Mouse (Mus musculus): ENCODE results near the gene Pomgnt1.

Gene Pomgnt1

DNA sequence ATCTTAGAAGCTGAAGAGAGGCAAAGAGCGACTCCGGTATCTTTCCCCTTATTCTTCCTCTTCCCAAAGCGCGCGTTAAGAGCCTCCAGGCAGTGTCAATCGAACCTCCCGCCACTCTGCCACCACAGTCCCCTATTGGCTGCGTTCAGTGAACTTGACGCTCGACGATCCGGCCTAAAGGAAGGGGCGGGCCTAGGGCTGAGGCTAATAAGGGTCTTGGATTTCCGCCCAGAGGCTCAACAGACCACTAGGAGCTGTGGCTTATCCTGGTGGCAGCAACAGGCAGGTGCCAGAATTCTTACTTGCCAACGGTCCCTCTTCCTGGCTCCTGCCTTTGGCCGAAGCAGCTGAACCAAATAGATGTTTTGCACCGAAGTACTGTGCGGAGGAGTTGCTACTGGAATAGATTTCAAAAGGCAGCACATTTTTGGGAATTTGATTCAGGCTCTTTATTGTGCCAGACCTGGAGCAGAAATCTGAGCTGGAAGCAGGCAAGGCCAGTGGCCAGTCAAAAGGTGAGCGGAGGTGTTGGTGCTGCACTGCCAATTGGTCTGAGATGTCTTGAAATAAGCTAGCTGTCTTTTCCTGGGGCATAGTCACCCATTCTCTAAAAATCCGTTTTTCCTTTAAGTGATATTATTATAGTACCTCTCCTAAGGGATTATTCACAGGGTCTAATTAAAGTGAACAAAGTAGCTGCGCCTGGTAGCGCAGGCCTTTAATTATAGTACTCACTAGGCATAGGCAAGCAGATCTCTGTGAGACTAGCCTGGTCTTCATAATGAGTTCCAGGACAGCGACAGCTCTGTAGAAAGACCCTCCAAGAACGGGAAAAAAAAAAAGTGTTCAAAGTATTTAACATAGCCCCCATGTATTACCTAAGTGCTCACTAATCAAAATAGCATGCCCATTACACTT lies at the start of gene Pomgnt1, which contains the start of gene Rad54l:
TSS of gene Pomgnt1 (plus strand) at position 239 of the 918 bp plus-strand sequence.
TSS of gene Rad54l (minus strand) at position 89 of the 918 bp plus-strand sequence.
- DNase-seq: peak; percentile 81

DNA sequence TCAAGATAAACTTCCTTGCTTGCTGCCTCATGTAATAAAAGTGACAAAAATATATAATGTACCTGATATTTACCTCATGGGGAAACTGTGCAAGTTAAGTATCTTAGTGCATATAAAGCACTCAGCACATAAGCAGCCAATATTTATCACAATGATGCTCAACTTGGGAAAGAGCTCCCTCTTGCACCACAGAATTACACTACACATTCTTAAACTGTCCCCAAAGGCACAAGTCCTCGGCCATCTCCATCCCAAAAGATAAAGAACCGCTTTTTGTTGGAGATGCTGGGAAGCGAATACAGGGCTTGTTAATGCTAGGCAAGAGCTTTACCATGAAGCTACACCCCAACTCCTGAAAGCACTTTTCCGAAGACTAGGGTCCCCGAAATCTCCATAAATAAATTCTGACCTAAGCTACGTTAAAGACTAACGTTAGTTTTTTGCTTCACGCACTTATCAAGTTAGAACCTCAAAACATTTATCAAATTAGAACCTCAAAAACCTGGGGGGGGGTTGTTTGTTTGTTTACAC lies 49.4 kb upstream of the Pomgnt1 start:
- DNase-seq: peak; percentile 29

DNA sequence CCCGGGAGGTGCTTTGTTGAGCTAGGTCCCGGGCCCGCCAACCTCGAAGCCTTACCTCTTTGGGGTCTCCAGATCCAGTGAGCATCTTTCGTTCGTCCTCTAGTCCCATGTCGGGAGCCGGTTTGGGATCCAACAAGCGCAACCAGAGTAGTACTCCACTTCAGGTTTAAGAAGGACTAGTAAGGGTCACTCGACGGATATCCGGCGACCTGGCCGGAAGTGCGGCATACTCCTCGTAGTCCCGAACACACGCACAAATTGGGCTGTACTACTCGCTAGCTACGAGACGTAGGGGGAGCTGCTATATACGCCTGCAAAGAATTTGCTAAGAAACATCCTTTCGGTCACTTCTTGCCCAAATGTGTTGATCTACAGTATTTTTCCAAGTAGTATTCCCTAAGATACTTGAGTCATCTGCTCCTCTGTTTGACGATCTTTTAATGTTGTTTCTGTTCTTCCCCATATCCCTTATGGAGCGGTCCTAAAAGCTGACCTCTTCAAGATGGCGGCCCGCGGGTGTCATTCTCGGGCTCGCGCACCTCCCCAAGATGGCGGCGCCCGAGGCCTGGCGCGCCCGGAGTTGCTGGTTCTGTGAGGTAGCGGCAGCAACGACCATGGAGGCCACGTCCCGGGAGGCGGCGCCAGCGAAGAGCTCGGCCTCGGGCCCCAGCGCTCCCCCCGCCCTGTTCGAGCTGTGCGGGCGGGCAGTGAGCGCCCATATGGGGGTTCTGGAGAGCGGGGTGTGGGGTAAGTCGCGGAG lies 48.6 kb upstream of the Pomgnt1 start, which contains the start of the genes Uqcrh and Lrrc41:
TSS of gene Uqcrh (minus strand) at position 211 of the 760 bp plus-strand sequence.
TSS of gene Lrrc41 (plus strand) at position 409 of the 760 bp plus-strand sequence.
- peak; percentile 97 for DNase-seq

DNA sequence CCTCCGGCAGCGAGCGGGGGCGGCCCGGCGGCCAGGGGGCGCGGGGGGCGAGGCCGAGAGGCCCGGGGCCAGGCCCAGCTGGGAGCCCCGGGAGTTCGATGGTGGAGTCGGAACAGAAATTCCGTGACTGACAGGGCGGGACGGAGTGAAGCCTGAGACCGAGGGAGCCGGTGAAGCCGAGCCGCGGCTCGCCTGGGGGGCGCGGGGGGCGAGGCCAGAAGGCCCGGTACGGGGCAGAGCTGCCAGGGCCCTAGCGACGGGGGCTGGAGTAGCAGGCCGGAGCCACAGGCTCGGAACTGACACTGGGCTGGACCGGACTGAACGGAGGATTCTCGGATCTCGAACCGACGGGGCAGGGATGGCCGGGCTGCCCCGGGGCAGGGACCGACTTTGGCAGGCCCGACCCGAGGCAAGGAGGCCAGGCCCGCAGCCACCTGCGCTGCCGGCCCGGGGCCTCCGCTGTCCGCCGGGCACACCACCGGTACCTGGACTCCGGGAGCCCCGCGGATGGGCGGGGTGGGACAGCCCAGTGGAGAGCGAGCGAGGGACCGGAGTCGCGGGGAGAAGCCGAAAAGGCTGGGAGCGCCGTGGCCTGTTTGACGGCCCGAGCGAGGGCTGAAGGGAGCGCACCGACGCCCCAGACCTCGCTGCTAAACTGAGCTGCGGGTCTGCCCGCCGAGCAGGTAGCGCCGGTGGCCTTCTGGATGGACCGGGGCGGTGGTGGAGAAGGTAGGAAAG lies 47.8 kb upstream of the Pomgnt1 start:
- DNase-seq: peak; percentile 72

DNA sequence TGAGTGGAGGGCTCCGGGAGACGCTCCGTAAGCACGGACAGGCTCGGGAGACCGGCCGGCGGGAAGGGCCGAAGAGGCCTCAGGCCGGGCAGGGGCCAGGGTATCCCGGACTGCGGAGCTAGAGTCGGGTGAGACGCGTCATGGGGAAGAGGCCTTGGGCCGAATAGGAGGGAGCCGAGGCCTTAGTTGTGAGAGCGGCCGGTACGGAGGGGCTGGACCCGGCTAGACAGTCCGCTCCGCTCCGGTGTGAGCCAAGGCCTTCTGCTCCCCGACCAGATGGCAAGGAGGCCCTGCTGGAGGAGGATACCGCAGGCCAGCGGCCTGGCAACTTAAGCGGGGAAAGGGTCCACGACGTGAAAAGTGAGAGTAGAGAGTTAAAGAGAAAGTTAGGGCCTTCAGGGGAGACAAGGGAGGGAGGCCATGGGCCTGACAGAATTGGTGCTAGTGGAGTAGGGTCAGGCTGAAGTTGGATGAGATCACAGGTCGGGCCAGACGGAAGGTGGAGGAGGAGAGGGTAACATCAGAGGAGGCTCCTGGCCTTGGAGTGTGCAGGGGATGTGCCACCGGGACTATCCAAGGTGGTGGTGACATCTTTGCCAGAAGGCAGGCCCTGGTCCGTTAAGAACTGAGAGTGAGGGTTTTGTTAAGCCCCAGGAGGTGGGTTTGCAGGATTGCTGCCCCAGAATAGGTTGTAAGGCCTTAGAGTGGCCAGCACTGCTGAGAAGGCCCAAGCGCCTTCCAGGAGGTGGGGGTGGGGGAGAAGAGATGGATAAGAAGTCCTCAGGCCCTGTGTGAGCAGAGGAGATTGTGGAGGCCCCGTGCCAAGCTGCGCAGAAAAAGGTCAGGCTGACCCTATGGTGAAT lies 47.0 kb upstream of the Pomgnt1 start:
- peak; percentile 40 for DNase-seq

DNA sequence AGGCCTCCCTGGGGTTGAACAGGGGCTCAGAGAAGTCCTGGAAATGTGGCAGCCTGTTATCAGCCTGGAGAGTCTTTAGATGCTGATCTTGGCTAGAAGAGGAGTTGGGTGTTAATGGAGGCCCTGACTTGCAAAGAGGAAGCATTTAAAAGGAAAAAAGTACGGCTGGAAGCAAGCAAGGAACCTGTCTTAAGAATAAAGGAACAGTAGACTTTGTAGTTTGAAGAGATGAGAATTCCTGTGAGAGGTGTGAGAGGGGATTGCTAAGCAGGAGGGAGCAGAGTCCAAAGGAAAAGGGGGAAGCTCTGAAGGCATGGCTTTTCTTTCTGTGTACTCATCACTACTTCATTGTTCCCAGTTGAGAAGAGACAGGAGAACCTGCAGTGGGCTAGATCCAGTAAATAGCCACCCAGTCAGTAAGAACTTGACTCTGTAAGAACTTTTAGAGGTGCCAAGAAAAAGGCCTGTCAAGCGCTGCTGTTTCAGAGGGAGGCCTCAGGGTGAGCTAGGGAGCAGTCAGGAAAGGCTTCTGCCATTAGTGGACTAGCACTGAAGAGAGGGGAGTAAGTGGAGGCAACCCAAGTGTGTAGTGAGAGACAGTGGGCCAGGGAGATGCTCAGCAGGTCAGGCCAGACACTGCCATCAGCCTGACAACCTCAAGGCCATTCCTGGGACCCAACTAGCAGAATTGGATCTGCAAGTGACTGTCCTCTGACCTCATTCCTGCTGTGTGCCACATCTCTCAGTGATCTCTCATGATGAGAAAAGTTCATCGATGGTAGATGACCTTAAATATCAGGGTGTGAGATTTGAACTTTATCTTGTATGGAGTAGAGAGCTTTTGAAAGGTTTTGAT lies 46.2 kb upstream of the Pomgnt1 start:
- DNase-seq: peak; percentile 29

DNA sequence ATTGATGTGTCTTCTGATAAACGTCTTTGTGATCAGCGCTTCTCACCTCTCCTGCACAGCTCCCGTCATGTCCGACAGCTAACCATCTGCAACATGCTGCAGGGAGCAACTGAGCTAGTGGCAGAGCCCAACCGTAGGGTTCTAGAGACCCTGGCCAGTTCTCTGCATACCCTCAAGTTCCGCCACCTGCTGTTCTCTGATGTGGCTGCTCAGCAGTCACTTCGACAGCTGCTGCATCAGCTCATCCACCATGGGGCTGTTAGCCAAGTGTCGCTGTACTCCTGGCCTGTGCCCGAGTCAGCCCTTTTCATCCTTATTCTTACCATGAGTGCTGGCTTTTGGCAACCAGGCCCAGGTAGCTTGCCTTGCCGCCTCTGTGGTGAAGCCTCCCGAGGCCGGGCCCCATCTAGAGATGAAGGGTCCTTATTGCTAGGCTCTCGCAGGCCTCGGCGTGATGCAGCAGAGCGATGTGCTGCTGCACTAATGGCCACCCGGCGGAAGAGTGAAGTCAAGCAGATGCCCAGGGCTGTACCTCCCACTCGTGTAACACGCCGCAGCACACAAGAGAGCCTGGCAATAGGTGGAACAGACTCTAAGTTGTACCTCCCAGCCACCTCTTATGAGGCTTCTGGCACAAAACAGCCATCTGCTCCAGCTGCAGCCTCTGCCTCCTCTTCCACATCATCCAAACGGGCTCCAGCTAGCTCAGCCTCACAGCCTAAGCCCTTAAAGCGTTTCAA lies 35.0 kb upstream of the Pomgnt1 start:
- DNase-seq: no peak

DNA sequence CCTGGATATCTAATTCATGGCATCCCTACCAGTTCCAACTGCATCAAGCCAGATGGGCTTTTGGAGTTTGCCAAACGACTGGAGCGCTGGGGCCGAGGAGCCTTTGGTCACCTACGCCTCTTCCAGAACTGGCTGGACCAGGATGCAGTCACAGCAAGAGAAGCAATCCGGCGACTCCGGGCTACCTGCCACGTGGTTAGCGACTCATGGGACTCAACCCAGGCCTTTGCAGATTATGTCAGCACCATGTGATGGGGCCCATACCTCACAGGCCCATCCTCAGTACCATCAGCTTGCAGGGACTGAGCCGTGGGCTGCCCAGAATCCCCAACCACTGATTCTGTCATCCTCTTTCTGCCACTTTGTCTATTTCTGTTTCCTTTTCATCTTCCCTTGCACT lies 27.3 kb upstream of the Pomgnt1 start:
- no peak for DNase-seq

DNA sequence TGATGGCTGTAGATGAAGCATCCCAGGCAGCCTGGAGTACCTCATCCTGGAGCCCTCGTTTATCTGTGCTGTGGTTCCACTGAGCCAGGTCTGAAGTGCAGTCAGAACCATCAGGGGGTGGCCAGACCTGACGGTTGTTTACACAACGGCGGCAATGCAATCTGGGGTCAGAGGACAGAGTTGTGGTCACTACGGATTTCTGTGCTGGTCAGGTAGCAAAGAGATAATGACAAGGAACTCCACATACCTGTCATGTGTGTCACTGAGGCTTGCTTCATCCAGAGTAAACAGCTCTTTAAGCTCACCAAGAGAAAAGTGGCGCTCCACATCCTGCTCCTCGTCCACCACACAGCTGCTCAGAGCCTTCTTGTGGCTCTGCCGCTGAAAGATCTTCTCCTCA lies 26.4 kb upstream of the Pomgnt1 start:
- no peak for DNase-seq

DNA sequence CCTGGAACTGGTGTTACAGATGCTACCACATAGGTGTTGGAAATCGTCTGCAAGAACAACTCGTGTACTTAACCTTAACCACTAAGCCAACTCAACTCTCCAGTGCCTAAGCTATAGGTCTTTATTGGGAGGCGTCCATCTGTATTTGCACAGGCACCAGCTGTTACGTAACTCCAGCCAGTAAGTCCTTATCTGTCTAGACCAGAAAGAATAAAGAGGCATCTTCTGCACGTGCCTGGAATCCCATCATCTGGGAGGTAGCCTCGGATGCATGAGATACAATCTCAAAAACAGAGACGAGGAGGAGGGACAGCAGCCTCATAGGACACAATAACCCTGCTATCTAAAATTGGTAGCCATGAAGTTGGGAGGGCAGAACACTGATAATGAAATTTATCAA lies 22.7 kb upstream of the Pomgnt1 start:
- DNase-seq: no peak

DNA sequence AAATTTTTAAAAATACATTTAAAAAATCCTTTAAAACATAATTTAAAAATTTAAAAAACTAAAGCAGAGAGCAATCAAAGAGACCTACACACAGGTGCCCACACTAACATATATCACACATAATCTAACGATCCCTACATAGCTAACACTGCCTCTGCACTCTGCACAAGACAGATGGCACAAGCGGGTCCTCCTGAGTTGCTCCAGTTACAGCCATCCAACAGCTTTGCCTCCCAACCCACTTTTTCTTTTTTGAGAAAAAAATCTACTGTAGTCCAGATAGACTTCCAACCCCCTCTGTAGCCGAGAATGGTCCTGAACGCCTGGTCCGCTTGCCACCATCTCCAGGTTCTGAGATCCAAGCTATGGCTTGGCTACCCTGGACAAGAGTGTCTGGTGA lies 18.4 kb upstream of the Pomgnt1 start:
- no peak for DNase-seq

DNA sequence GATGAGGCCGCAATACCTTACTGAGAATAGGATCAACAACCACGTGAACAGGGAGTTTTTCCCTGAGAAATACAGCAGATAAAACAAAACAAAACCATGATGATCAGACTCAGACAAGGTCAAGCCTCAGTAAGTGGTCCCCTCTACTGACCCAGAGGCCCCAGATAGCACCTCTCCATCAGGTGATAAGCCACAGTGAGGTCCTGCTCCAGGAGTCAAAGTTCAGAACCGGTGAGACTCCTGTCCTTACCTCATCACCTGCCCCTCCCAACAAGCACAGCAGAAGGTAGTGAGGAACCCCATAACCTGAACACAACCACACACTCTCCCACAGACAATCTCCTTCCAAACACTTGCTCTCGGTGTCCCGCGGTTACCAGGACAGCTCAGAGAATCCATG lies 12.9 kb upstream of the Pomgnt1 start:
- DNase-seq: no peak

DNA sequence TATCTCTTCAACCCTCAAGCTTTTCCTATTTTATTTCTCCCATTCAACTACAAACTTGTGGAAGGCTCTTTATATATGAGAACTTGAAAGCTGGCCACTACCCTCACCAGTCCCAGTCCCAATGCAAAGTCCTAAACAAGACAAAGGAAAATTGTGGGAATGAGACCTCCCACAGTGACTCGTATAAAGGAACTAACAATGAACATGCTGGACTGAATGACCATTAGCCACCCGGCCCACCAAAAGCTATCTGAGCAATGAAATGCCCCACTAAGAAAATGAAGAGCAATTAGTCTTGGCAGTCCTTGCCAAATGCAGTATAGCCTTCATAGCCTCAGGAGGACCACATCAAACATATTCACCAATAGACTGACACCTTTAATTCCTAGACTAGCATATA lies 12.2 kb upstream of the Pomgnt1 start:
- no peak for DNase-seq

DNA sequence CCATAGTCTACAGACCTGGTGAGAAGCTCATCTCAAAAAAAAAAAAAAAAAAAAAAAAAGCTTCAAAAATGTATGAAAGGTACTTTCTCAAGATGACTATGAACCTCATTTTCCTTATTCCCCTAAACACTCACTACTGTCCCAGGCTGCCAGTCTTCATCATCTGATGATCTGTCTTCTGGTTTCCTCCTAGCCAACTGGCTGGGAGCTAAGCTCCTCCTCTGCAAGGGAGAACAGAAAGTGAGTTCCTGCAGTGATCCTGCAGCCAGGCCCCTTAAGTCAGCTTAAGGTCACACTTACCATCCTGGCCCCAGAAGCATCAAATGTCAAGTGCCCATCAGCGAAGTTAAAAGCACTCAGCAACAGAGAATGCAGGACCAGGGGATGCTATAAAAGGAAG lies 878 bp upstream of the Pomgnt1 start:
- DNase-seq: no peak

DNA sequence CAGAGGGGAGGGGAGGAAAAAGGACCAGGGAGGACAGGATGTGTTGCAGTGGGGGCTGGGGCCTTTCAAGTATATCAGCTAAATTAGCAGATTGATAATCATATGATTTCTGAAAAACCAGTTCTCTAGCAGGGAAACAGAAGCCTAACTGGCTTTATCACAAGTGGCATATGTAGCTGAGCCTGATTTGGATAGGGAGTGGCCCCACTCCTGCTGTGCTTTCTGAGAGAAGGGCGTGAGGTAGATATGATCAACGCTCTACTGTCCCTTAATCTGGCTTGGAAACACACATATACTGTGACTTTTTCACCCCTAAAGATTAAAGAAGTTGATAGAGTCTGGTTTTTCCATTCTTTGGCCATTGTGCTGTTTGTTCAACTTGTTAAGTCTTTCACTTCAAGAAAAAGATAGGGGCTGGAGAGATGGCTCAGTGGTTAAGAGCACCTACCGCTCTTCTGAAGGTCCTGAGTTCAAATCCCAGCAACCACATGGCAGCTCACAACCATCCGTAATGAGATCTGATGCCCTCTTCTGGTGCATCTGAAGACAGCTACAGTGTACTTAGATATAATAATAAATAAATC lies 2.3 kb downstream of the Pomgnt1 start:
- no peak for DNase-seq

DNA sequence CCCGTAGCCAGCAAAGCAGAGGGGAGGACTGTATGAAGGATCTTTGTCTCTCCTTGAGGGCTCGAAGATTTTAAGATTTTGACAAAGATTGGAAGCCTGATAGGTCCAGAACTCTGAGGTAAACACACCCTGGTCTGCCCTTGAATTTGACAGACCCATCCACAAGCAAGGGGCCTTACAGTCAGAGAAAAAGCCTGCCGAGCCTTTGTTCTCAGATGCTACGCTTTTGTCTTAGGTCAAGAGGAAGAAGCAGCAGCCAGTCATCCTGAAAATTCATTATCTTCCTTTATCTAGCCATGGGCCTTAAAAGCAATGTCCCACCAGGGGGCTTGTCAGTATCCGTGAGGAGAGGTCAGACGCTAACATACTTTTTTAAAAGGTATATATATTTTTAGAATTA lies 4.3 kb downstream of the Pomgnt1 start:
- DNase-seq: no peak

DNA sequence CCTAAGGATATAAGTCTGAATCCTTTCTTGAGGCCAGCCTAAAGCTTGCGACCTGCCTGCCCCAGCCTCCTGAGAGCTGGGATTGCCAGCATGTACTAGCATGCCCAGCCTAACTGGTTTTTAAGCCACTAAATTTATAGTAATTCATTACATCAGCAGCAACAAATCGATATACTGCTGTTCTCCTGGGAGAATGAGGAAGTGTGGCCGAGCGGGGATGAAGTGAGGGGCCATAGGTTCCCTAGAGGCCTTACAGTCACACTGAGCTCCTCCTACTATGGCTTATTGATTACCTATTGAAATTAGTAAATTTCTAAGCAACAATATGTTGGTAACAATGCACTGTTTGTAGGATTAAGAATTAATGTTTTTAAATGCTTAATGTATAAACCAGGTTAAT lies 9.5 kb downstream of the Pomgnt1 start:
- no peak for DNase-seq

DNA sequence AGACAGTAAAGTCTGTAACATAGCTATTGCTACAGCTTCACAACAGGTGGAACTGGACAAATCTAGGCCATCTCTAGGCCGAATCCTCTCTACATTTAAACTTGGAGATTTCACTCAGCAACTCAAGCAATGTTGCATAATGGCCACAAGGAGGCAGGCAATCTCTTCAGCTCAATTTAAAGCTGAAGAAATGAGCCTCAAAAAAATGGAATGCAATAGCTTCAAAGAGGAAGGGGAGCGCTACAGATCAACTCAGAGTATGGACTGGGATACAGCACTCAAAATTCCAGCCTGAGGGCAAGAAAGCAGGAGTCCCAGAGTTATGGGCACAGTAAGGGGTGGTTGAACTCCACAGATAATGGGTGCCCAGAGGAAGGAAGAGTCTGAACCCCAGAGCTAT lies 11.3 kb downstream of the Pomgnt1 start:
- peak; percentile 40 for DNase-seq

DNA sequence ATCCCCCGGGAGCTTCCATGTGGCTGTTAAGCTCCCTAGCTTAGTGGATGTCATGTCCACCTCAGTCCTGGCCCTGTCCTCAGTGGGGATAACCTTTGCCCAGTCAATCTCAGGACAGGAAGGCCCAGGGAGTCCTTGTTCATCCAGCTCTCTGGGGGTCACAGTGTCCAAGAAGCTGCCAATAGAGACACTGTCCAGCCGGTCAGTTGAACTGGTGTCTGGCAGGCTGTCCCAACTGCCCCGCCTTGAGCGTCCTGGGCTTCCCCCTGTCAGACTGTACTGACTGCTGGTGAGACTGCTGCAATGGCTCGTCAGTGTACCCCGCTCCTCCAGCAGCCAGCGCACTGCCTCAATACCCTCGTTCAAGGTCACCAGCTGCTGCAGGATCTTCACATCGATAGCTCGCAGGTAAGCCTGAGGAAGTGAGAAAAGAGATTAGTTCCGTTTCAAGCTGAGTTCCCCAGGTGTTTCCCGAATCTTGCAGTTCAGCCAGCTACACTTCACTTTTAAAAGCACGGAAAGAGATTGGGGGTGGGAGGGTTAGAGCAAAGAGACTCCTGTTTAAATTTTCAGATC lies 13.9 kb downstream of the Pomgnt1 start:
- no peak for DNase-seq

Data from kidney, adult 9 months (tissue).